Mouse (Mus musculus): ENCODE results near the gene Ly6g6f.

Gene Ly6g6f

GRCm38 (mm10) chr17:35077285-35077684 lies 8.1 kb downstream of the Ly6g6f start:
- DNase-seq = no peak

- DNase-seq = no peak
Observed at GRCm38 (mm10) chr17:35076507-35077176, 8.8 kb downstream of the Ly6g6f start, which contains the start of gene Ly6g6e. Ly6g6e (plus strand) TSS chr17:35076902.

DNA sequence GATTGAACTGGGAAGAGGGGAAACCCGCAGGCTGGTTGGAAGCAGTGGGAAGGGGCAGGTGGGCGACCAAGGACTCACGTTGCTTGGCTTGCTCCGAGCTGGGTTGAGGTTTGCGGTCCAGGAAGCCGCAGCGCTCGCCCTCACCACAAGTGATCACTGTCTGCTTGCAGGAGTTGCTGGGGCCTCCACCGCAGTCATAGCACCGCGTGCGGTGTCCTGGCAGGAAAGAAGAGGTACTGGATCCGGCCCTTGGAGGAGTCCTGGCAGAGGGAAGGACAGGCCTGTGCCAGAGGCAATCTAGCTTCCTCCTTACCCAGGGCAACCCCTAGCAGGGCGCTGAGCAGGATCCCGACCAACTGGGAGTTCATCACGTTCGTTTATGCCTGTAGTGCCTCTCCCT lies 11.3 kb downstream of the Ly6g6f start:
- peak; percentile 37 to 56 for DNase-seq

- peak in 1 of 2 experiments; percentile 32 for DNase-seq
Observed at GRCm38 (mm10) chr17:35071454-35071853, 14.0 kb downstream of the Ly6g6f start.

- DNase-seq = peak; percentile 60 to 79
Observed at GRCm38 (mm10) chr17:35070556-35071229, 14.7 kb downstream of the Ly6g6f start.

GRCm38 (mm10) chr17:35068213-35068914 lies 17.0 kb downstream of the Ly6g6f start:
- no peak for DNase-seq

GRCm38 (mm10) chr17:35066084-35066483 lies 19.3 kb downstream of the Ly6g6f start, which contains the start of gene Mpig6b:
Mpig6b (minus strand) TSS chr17:35066184.
- no peak for DNase-seq

- DNase-seq = peak in 1 of 2 experiments; percentile 48
Observed at GRCm38 (mm10) chr17:35064951-35065947, 20.2 kb downstream of the Ly6g6f start, which contains the start of gene Ly6g6c. Ly6g6c (plus strand) TSS chr17:35065388.

DNA sequence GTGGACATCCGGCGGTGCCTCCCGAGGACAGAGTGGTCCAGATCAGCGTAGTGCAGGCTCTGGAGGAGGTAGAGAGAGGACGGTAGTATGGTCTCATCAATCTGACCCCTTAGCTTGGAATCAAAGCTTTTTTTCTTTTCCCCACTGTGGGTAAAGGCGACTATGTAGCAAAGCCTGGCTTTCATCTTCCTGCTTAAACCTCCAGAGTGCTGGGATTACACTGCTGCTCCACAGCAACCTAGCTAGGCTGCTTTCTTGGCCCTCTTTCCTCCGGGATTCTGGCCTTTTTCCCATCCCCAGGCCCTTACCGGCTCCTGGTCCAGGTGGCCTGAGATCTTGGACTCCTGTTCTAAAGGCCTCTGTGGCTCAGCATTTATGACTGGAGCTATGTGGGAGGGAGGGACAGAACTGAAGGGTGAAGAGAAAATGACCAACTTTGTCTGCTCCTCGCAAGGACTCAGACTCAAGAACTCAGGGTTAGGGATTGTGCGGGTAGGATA lies 21.0 kb downstream of the Ly6g6f start:
- DNase-seq = no peak

GRCm38 (mm10) chr17:35063466-35063865 lies 21.9 kb downstream of the Ly6g6f start:
- no peak for DNase-seq

DNA sequence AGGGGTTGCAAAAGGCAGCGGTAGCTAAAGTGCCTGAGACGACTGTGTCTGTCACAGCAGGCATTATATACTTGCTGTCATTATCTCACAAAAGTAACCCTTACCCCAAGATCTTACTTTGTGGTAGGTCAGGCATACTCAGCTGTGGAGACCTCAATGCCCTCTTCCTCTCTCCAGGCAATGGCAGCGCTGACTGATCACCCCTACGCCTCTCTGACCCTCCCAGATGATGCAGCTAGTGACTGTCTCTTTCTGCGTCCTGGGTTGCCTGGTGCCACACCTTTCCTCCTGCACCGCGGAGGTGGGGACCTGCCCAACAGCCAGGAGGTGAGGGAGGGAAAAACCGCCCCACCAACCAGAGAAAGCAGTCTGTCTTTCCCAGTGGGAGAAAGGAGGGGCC lies 24.1 kb downstream of the Ly6g6f start:
- no peak for DNase-seq

- peak in 1 of 2 experiments; percentile 39 for DNase-seq
Observed at GRCm38 (mm10) chr17:35060737-35061297, 24.6 kb downstream of the Ly6g6f start.

DNA sequence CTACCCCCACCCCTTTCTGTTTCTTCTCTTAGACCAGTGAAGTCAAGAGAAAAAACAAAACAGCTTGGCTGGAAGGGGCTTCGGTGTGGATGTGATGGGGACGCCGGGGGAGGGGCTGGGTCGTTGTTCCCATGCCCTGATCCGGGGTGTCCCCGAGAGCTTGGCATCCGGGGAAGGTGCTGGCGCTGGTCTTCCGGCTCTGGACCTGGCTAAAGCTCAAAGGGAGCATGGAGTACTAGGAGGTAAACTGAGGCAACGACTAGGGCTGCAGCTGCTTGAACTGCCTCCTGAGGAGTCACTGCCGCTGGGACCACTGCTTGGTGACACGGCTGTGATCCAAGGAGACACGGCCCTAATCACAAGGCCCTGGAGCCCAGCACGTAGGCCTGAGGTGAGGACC lies 25.3 kb downstream of the Ly6g6f start:
- peak in 1 of 2 experiments; percentile 52 for DNase-seq

GRCm38 (mm10) chr17:35058911-35059892 lies 26.2 kb downstream of the Ly6g6f start, which contains the start of gene Ddah2:
Ddah2 (plus strand) TSS chr17:35059035.
- peak; percentile 90 to 92 for DNase-seq

- DNase-seq = peak in 1 of 2 experiments; percentile 32
Observed at GRCm38 (mm10) chr17:35058316-35058715, 27.1 kb downstream of the Ly6g6f start.

- DNase-seq = no peak
Observed at GRCm38 (mm10) chr17:35057090-35057489, 28.3 kb downstream of the Ly6g6f start.

GRCm38 (mm10) chr17:35055691-35056495 lies 29.5 kb downstream of the Ly6g6f start:
- DNase-seq = no peak

- no peak for DNase-seq
Observed at GRCm38 (mm10) chr17:35052271-35052798, 33.1 kb downstream of the Ly6g6f start.

All from thymus, postnatal 36 days (tissue).